Mouse (Mus musculus) adrenal gland, postnatal 36 days (tissue): ENCODE data around the gene Rasa4. TPM values are rescaled to one million over a fixed set of nuclear protein-coding genes. Genes with fewer than 3 reads are reported as not detected.
"Not testable (repeated sequence)": the region's sequence is repeated elsewhere in the genome, so short reads cannot be mapped to it uniquely, and the experiment has no call there.

ENCODE experiments used
- DNase-seq, 2 experiments: peaks; one replicate each; pipeline ENCODE4 v3.0.0; 2021; ENCODE audit warnings: mixed read lengths in 1 of 2
- total RNA-seq, 2 experiments: library from RNA; stranded (reverse); gene quantifications; 2 replicates each; pipeline ENCODE4 v1.2.3; 2021

The Rasa4 gene
- total RNA-seq, 2 experiments from 2014 or later = 11.2 to 11.9 TPM

GRCm38 (mm10) chr5:136066404-136067148 is 17.1 kb upstream of the Rasa4 start:
- not testable (repeated sequence) for DNase-seq

- no peak for DNase-seq
Observed at GRCm38 (mm10) chr5:136069411-136069810, 14.3 kb upstream of the Rasa4 start.

DNA sequence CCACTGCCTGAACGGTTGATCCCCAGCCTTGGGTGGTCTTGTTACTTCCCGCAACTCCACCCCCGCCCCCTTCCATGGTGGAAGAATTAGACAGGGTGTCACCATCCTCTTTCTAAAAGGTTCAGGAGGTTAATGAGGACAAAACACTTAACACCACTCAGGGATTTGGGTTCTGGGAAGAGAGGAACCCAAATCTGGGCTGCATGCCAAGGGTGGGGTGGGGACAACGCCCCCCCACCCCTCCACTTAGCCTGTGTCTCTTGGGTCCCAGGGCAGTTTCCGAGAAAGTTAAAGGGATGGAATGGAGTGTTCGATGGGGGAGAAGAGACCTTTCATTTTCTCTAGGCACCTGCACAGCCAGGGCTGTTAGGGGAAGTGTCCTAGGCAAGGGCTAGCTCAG is 10.7 kb upstream of the Rasa4 start:
- no peak for DNase-seq

DNA sequence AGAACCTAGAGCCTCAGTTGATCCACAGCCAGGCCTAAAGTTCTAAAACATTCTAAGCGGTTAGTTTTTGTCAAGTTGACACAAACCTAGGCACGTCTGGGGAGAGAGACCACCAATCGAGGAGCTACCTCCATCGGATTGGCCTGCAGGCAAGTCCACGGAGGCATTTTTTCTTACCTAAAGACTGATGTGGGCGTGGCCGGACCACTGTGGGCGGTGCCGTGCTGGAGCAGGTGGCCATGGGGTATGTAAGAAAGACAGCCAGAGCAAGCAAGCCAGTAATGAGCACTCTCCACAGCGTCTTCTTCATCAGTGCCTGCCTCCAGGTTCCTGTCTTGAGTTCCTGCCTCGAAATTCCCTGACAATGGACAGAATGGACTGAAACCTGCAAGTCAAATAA is 10.2 kb upstream of the Rasa4 start:
- DNase-seq = no peak

DNA sequence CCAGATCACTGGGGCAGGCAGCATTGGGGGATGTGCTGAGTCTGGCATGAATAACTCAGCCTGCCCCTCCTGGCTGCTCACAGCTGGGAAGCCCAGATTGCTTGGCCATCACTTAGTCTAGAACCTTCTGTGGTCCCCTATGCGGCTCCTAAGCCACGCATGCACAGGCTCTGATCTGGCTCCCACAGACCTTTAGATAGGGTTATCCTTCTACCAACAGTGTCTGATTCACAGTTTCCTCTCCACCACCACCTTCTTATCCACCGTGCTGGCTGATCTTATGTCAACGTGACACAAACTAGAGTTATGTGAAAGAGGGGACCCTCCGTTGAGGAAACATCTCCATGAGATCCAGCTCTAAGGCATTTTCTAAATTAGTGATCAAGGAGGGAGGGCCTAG is 8.6 kb upstream of the Rasa4 start:
- DNase-seq = no peak

GRCm38 (mm10) chr5:136076284-136076683 is 7.4 kb upstream of the Rasa4 start:
- no peak for DNase-seq

GRCm38 (mm10) chr5:136077001-136077550 is 6.6 kb upstream of the Rasa4 start:
- DNase-seq = no peak

DNA sequence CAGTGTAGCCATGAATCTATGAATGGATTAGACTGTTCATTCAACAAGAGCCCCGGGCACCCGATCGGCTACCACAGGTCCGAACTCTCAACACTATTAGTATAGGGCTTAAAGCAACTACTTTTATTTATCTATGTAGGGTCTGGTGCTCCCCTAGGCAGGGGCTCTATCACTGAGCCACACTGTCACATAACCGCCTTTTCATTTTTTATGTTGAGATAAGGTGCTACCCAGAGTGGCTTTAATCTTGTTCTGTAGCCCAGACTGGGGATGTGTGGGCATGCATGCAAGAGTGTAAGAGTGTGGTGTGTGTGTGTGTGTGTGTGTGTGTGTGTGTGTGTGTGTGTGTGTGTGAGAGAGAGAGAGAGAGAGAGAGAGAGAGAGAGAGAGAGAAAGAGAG is 5.6 kb upstream of the Rasa4 start:
- no peak for DNase-seq

GRCm38 (mm10) chr5:136082345-136082744 is 1.4 kb upstream of the Rasa4 start:
- DNase-seq = no peak

- peak; percentile 26 to 54 for DNase-seq
Observed at GRCm38 (mm10) chr5:136084144-136084881, 597 bp downstream of the Rasa4 start.

DNA sequence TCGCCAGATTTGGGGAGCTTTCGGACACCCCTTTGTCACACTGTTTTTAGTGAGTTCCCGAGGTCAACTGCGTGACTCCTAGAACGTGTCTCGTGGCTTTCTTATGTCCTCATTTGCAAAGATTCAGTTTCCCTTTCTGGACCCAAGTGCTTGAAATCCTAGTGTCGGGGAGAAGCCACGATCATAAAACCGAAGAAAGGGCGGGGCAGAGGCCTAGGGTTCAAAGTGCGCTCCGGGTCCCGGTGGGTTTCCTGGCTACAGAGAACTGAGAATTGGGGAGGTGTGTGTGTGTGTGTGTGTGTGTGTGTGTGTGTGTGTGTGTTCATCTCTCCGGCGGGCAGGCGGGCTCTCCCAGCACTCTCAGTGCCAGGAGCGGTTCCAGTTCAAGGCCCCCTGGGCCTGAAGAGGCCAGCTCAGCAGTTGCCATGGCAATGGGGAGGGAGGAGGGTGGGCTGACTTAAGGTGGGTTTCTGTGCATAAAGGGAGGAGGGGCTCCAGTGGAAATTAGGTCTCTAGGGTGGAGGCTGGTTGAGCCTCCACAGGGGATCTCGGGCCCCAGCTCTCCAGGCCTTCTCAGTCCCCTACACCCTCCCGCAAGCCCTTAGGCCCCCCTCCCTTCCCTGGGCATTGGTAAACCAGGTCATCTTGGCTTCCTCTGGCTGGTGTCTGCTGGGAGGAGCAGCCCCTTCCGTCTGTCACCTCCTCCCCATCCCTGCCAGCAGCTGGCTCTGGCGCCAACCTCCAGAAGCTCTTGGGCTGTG is 1.4 kb downstream of the Rasa4 start:
- peak; percentile 76 to 83 for DNase-seq

- no peak for DNase-seq
Observed at GRCm38 (mm10) chr5:136086290-136086689, 2.6 kb downstream of the Rasa4 start.

DNA sequence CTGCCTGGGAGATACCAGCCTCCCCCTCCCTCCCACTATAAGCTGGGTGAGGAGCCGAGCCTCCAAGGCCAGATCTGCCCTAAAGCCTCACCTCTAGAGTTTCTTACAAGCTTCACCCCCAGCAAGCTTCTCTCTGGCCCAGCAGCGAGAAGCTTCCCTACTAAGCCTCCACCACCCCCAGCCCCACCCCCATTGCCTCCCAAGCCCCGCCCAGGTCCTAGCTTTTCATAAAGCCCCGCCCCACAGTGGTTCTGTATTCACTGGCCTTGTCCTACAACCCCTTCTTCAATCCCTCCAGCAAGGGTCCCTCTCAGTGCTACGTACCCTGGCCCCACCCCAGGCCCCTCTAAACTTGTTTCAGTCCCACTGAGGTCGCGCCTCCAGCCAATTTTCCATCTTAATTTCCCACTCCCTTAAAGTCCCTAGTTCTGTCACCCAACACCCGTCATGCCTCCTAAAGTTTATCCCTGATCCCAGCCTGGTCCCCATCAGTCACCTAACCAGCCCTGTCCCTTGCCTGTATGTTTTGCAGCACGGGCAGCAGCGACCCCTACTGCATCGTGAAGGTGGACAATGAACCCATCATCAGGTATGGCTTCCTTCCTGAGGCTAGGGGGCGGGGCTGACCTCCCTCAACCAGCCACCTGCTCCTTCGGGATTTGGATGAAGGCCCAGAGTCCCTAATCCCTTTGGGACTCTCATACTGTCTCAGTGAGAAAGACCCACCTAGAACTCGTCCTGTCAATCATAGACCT is 5.3 kb downstream of the Rasa4 start:
- no peak for DNase-seq

GRCm38 (mm10) chr5:136091927-136092326 is 8.2 kb downstream of the Rasa4 start:
- no peak for DNase-seq

DNA sequence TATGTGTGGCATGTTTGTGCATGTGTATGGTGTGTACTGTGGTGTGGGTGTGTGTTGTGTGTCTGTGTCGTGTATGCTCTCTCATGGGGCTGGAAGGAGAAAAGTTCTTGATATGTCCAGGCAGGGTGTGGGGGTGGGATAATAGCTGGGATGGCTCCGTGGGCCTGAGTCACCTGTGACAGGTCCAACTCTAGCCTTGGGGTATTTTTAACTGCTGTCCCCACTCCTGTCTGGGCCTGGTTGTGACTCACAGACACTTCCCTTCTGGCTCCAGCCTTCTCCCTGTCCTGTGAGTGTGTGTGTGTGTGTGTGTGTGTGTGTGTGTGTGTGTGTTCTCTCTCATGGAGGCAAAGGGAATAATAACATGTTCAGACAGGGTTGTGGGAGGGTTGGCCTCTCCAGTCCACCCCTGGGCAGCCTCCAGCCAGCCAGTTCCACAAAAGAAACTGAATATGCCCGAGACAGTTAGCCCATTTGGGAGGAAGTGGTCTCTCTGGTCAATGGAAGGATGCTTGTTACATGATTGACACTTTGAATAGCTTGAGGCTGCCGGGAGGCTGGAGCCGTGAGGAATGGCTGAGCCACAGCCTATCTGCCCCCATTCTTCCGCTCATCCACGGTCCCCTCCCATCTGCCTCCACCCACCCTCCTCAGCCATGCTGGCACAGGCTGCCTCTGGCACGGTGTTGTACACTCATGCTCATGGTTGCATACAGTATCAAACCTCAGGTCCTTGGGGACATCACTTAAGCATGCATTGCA is 10.7 kb downstream of the Rasa4 start:
- no peak for DNase-seq

GRCm38 (mm10) chr5:136095089-136095488 is 11.4 kb downstream of the Rasa4 start:
- DNase-seq = no peak

DNA sequence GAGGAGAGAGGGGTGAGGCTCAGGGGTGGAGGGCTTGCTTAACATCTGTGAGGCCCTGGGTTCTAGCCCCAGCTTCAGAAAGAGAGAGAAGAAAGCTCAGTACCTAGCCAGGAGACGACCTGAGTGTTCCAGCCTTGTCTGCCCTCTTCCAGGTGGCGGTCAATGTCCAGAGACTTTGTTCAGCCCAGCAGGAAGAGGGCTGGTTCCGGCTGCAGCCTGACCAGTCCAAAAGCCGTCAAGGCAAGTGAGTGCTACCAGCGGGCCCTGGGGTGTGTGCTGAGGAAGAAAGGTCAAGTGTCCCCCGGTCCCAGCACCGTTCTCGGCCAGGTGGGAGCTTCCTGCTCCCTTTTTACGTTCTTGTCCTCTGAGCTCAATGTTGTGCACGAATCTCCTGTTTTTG is 14.8 kb downstream of the Rasa4 start:
- DNase-seq = no peak

- peak; percentile 79 to 82 for DNase-seq
Observed at GRCm38 (mm10) chr5:136102099-136102820, 18.5 kb downstream of the Rasa4 start.

- DNase-seq = no peak
Observed at GRCm38 (mm10) chr5:136104511-136104910, 20.8 kb downstream of the Rasa4 start.

GRCm38 (mm10) chr5:136108486-136108885 is 24.8 kb downstream of the Rasa4 start:
- DNase-seq = no peak
